Comparison of ENCODE assay signal across 9 mouse cellular contexts in genomic region chr4:139669847-139670246, GRCm38 (mm10). TPM values are rescaled to one million over a fixed set of nuclear protein-coding genes. Genes with fewer than 3 reads are reported as not detected.
DNase-seq lines count a peak whose midpoint lies in the region; ATAC-seq lines count a peak whose summit lies in the region.
"Had no signal": no experiment of that assay in that cellular context is flagged by ENCODE, and none has a peak within 500 bp of the region (broad histone marks: within the 10 kb centered on the region; RNA-seq: fewer than 3 reads in every experiment).

No protein-coding gene starts in this region.

- 19% methylated on average over 6 of the region's 6 CpGs for WGBS in intestine, embryonic 15.5 days
- 20% methylated on average over 6 of the region's 6 CpGs for WGBS in limb, embryonic 10.5 days

- peak; percentile 49; the same call in 1 of the 2 replicates for ATAC-seq in intestine, embryonic 15.5 days

- H3K4me1 ChIP-seq in intestine, embryonic 15.5 days (replicated peaks), result 0 out of 2 replicates have a peak, but pooled peaks cover 4% of the 10 kb centered on the region
- peaks cover 4% of the 10 kb centered on the region; the same call in 1 of the 2 replicates for H3K4me1 ChIP-seq in limb, embryonic 10.5 days
- H3K4me1 ChIP-seq: heart, embryonic 13.5 days had no signal

- DNase-seq in urinary bladder, adult 2 months (ENCODE audit: low spot score), result peak; percentile 36
- DNase-seq in urinary bladder, postnatal 4 days (ENCODE audit: low spot score in 2 of 2), result no peak
- peak; percentile 79 for DNase-seq in brain, adult 2 months (ENCODE audit: low read depth, low spot score)
- peak; percentile 10 for DNase-seq in fibroblast of lung, adult 2 months (ENCODE audit: low read depth)
- DNase-seq in limb, embryonic 10.5 days (ENCODE audit: low spot score), result peak; percentile 78
- DNase-seq in natural killer cell, adult 2 months (ENCODE audit: low spot score in 2 of 2), result peak; percentile 20 to 36
- peak; percentile 58 for DNase-seq in thymus, postnatal 25 days

- H3K9me3 ChIP-seq in intestine, embryonic 15.5 days, result no peaks in the 10 kb centered on the region
- no peaks in the 10 kb centered on the region for H3K9me3 ChIP-seq in limb, embryonic 10.5 days (replicated peaks)
- H3K9me3 ChIP-seq: heart, embryonic 13.5 days had no signal

- no peaks in the 10 kb centered on the region for H3K36me3 ChIP-seq in intestine, embryonic 15.5 days
- H3K36me3 ChIP-seq in limb, embryonic 10.5 days, result no peaks in the 10 kb centered on the region
- H3K36me3 ChIP-seq: heart, embryonic 13.5 days had no signal

- H3K4me2 ChIP-seq in intestine, embryonic 15.5 days (replicated peaks), result no peak overlapping the region
- H3K4me2 ChIP-seq: heart, embryonic 13.5 days had no signal

- H3K27me3 ChIP-seq in intestine, embryonic 15.5 days (replicated peaks), result no peaks in the 10 kb centered on the region
- peaks cover 33% of the 10 kb centered on the region for H3K27me3 ChIP-seq in limb, embryonic 10.5 days (ENCODE audit: low read depth, poor library complexity, severe bottlenecking)

- H3K27ac ChIP-seq in intestine, embryonic 15.5 days, result no peak overlapping the region
- no peak overlapping the region for H3K27ac ChIP-seq in limb, embryonic 10.5 days
- H3K27ac ChIP-seq: heart, embryonic 13.5 days had no signal

- no peak overlapping the region for H3K9ac ChIP-seq in intestine, embryonic 15.5 days
- H3K9ac ChIP-seq: heart, embryonic 13.5 days had no signal

- no peak overlapping the region for H3K4me3 ChIP-seq in intestine, embryonic 15.5 days (replicated peaks)
- H3K4me3 ChIP-seq in limb, embryonic 10.5 days, result no peak overlapping the region
- H3K4me3 ChIP-seq: heart, embryonic 13.5 days had no signal

RNA-seq across cellular contexts. Expression of gene Tas1r2, which starts 16.5 kb away (rescaled TPM):
- not detected in 2 replicates for polyA plus RNA-seq in urinary bladder, adult 2 months (2012; rRNA removed)
- not detected in 2 replicates for polyA plus RNA-seq in intestine, embryonic 15.5 days (2015; fragmentation: Nextera tagmentation; extraction: Ambion mirVana)
- not detected in 2 replicates for polyA plus RNA-seq in limb, embryonic 10.5 days (2016; fragmentation: Nextera tagmentation; extraction: Ambion mirVana)
- polyA plus RNA-seq: heart, embryonic 13.5 days had no signal

RNA-seq across cellular contexts. Expression of gene Aldh4a1, which starts 47.2 kb away (rescaled TPM):
- 26.5 and 33.0 TPM in 2 replicates for polyA plus RNA-seq in urinary bladder, adult 2 months (2012; rRNA removed)
- 14.4 and 17.1 TPM in 2 replicates for polyA plus RNA-seq in intestine, embryonic 15.5 days (2015; fragmentation: Nextera tagmentation; extraction: Ambion mirVana)
- polyA plus RNA-seq in limb, embryonic 10.5 days (2016; fragmentation: Nextera tagmentation; extraction: Ambion mirVana), result 25.5 and 26.0 TPM in 2 replicates

Comparison
In these comparisons a context has a peak if more than half of its experiments do, and no peak if none do; other contexts are left out.
1. DNase-seq: peak in urinary bladder, adult 2 months (single experiment), brain, adult 2 months (single experiment), fibroblast of lung, adult 2 months (single experiment), limb, embryonic 10.5 days (single experiment), natural killer cell, adult 2 months (2 of 2) and thymus, postnatal 25 days (single experiment); none in urinary bladder, postnatal 4 days (0 of 2).